Mouse (Mus musculus) liver, embryonic 14.5 days (tissue): ENCODE measurements around the gene Mfsd4b1. TPM values are rescaled to one million over a fixed set of nuclear protein-coding genes. Genes with fewer than 3 reads are reported as not detected.

ENCODE experiments used
- ATAC-seq: fragments of 200-750 bp; cut with Nextera tagmentation; 2 replicates; pipeline ENCODE4 v1.8.0; 2017; ENCODE audit warnings: moderate number of reproducible peaks, mild to moderate bottlenecking, moderate library complexity; ENCODE audit not compliant: insufficient read depth
- DNase-seq, 3 experiments: peaks; one replicate each; pipeline ENCODE4 v3.0.0-alpha.2; 2012 to 2013; ENCODE audit warnings: low read depth in 3 of 3, low spot score in 3 of 3
- H3K27ac ChIP-seq: fragments of 300-500 bp; sonication (generic); 2 replicates; pipeline ENCODE4 v1.5.1; 2014; ENCODE audit warnings: moderate library complexity, mild to moderate bottlenecking, control low read depth, inconsistent platforms
- H3K27me3 ChIP-seq: fragments of 300-500 bp; sonication (generic); 2 replicates; pipeline ENCODE4 v1.6.1; 2014; ENCODE audit warnings: mild to moderate bottlenecking, low read length, moderate library complexity; ENCODE audit not compliant: control insufficient read depth, insufficient read depth
- H3K36me3 ChIP-seq: fragments of 300-500 bp; sonication (generic); replicated peaks from 2 replicates; pipeline ENCODE4 v1.6.1; 2014; ENCODE audit warnings: low read depth; ENCODE audit not compliant: control insufficient read depth, insufficient read depth
- H3K4me1 ChIP-seq, 2 experiments: fragments of 200-500 bp in 1 of 2; fragments of 300-500 bp in 1 of 2; sonication (generic) in 1 of 2; replicated peaks; 2 replicates each; pipeline ENCODE4 v1.6.1; 2012 to 2014; ENCODE audit warnings: antibody characterized with exemption in 1 of 2, inconsistent platforms in 1 of 2, low read length in 1 of 2; ENCODE audit not compliant: control insufficient read depth in 2 of 2, insufficient read depth in 2 of 2
- H3K4me2 ChIP-seq: fragments of 300-500 bp; sonication (generic); 2 replicates; pipeline ENCODE4 v1.6.1; 2014; ENCODE audit warnings: low read depth, mild to moderate bottlenecking, control low read depth, moderate library complexity
- H3K4me3 ChIP-seq, 2 experiments: fragments of 200-500 bp in 1 of 2; fragments of 300-500 bp in 1 of 2; sonication (generic) in 1 of 2; 2 replicates each; pipeline ENCODE4 v1.5.1; 2012 to 2014; ENCODE audit warnings: low read depth in 2 of 2, low read length in 2 of 2, mild to moderate bottlenecking in 2 of 2, control low read depth in 1 of 2, inconsistent platforms in 1 of 2, moderate library complexity in 1 of 2; ENCODE audit not compliant: insufficient read depth in 1 of 2
- H3K9ac ChIP-seq: fragments of 300-500 bp; sonication (generic); replicated peaks from 2 replicates; pipeline ENCODE4 v1.6.1; 2014; ENCODE audit warnings: mild to moderate bottlenecking, control low read depth, moderate library complexity
- H3K9me3 ChIP-seq: fragments of 300-500 bp; sonication (generic); 2 replicates; pipeline ENCODE4 v1.6.1; 2016; ENCODE audit warnings: low read length, mixed read lengths; ENCODE audit not compliant: control insufficient read depth
- CTCF ChIP-seq: IDR thresholded peaks from 2 replicates; pipeline ENCODE4 v1.5.1; 2016; ENCODE audit warnings: antibody characterized with exemption, low read depth, control low read depth
- EP300 ChIP-seq: IDR thresholded peaks from 2 replicates; pipeline ENCODE4 v1.6.1; 2016; ENCODE audit warnings: antibody characterized with exemption, low read depth
- WGBS: fragments of 180-500 bp; shearing (Covaris S2); extraction: QIAGEN DNeasy Blood & Tissue Kit; methylation state at CpG from one replicate; pipeline ENCODE4 v1.1.7; 2014; ENCODE audit not compliant: insufficient replicate concordance; 5-methylcytosine and 5-hydroxymethylcytosine counted together
- polyA plus RNA-seq, 2 experiments: library from polyadenylated mRNA; depleted of rRNA in 1 of 2; stranded (reverse) in 1 of 2; unstranded in 1 of 2; fragments of >200 nt; fragmentation: Nextera tagmentation in 1 of 2; extraction: Ambion mirVana in 1 of 2; gene quantifications; 2 replicates each; pipeline versions ENCODE4 v1.2.1 to v1.2.3; 2012 to 2014

Mfsd4b1 gene
- polyA plus RNA-seq, 2 experiments: 0.22 to 0.60 TPM

GRCm38 (mm10) chr10:39977346-39977745, 47.7 kb downstream of the Mfsd4b1 start:
- TF ChIP-seq CTCF: no peak
- TF ChIP-seq EP300: no peak
- H3K27ac ChIP-seq: no peak overlapping the region
- 84% methylated on average over 4 of the region's 4 CpGs for WGBS
- no peak overlapping the region for H3K9ac ChIP-seq
- H3K9me3 ChIP-seq: no peaks in the 10 kb centered on the region; the same call in 1 of the 2 replicates
- H3K4me3 ChIP-seq: no peak overlapping the region
- DNase-seq (no peak), ATAC-seq (no peak)
- no peaks in the 10 kb centered on the region for H3K4me1 ChIP-seq
- H3K36me3 ChIP-seq: no peaks in the 10 kb centered on the region
- H3K27me3 ChIP-seq: no peaks in the 10 kb centered on the region
- no peak overlapping the region for H3K4me2 ChIP-seq

- Histone ChIP-seq H3K4me2 (no peak overlapping the region), H3K9me3 (no peaks in the 10 kb centered on the region; the same call in 1 of the 2 replicates), H3K4me1 (no peaks in the 10 kb centered on the region), H3K36me3 (no peaks in the 10 kb centered on the region), H3K4me3 (no peak overlapping the region), H3K27ac (no peak overlapping the region), H3K9ac (no peak overlapping the region), H3K27me3 (no peaks in the 10 kb centered on the region)
- TF ChIP-seq EP300 (no peak), CTCF (no peak)
- DNase-seq (no peak), ATAC-seq (no peak)
- WGBS: 45% methylated on average over 2 of the region's 2 CpGs
These were observed 49.3 kb downstream of the Mfsd4b1 start for GRCm38 (mm10) chr10:39975771-39976170.

- Histone ChIP-seq H3K9ac (no peak overlapping the region), H3K27me3 (no peaks in the 10 kb centered on the region), H3K4me2 (no peak overlapping the region), H3K36me3 (no peaks in the 10 kb centered on the region), H3K4me3 (no peak overlapping the region), H3K4me1 (no peaks in the 10 kb centered on the region), H3K9me3 (no peaks in the 10 kb centered on the region; the same call in 1 of the 2 replicates), H3K27ac (no peak overlapping the region)
- no peak for DNase-seq
- 54% methylated on average over 11 of the region's 11 CpGs for WGBS
- no peak for ATAC-seq
- TF ChIP-seq CTCF (no peak), EP300 (no peak)
These were observed 50.1 kb downstream of the Mfsd4b1 start for GRCm38 (mm10) chr10:39974982-39975381.

DNA sequence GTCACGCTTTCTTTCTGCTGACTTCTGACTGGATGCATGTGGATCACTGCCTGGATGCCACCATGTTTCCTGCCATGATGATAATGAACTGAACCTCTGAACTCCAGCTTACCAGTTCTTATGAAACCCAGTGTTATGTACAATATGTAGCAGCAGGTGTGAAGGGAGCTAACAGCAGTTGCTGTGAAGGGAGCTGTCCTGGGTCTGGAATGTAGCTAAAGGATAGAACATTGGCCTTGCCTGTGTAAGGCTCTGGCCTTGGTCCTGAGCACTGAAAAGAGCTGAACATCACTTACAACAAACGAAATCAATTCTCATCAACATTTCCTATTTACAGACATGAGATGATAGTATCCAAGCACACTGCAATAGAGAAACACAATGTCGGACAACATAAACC, 57.6 kb downstream of the Mfsd4b1 start:
- ATAC-seq: no peak

DNA sequence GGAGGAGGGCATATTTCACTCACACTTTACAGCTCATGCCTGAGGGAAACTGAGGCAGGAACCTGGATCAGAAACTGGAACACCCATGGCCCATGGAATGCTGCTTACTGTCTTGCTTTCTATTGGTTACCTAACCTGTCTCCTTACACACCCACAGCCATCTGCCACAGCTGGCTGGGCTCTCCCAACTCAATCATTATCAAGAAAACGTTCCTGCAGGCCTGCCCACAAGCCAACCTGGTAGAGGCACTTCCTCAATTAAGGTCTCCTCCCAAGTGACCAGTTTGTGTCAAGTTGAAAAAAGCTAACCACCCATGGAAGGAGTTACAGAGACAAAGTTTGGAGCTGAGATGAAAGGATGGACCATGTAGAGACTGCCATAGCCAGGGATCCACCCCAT, 63.2 kb downstream of the Mfsd4b1 start:
- DNase-seq (no peak), ATAC-seq (no peak)
- no peak for TF ChIP-seq CTCF
- TF ChIP-seq EP300: no peak
- Histone ChIP-seq H3K9me3 (no peaks in the 10 kb centered on the region), H3K4me3 (no peak overlapping the region), H3K27me3 (no peaks in the 10 kb centered on the region), H3K4me1 (peaks cover 0 to 4% of the 10 kb centered on the region in 2 experiments; a peak in 2 of 4 replicates), H3K4me2 (no peak overlapping the region), H3K27ac (no peak overlapping the region), H3K36me3 (no peaks in the 10 kb centered on the region), H3K9ac (no peak overlapping the region)
- 17% methylated on average over 1 of the region's 1 CpGs for WGBS

More for the DNA sequence above, 57.6 kb downstream of the Mfsd4b1 start:
- no peaks in the 10 kb centered on the region for H3K4me1 ChIP-seq
- no peak for DNase-seq
- no peaks in the 10 kb centered on the region for H3K36me3 ChIP-seq
- no peak overlapping the region for H3K4me2 ChIP-seq
- WGBS: 73% methylated on average over 3 of the region's 3 CpGs
- H3K9me3 ChIP-seq: no peaks in the 10 kb centered on the region
- H3K9ac ChIP-seq: no peak overlapping the region
- no peak overlapping the region for H3K4me3 ChIP-seq
- H3K27me3 ChIP-seq: no peaks in the 10 kb centered on the region
- no peak for TF ChIP-seq CTCF
- no peak for TF ChIP-seq EP300
- H3K27ac ChIP-seq: no peak overlapping the region
